Mouse (Mus musculus) heart, adult 18-20 months (tissue): ENCODE results near the gene Cflar. TPM values are rescaled to one million over a fixed set of nuclear protein-coding genes. Genes with fewer than 3 reads are reported as not detected.
"Not testable (repeated sequence)": the region's sequence is repeated elsewhere in the genome, so short reads cannot be mapped to it uniquely, and the experiment has no call there.

Experiments used
- DNase-seq, 2 experiments: peaks; one replicate each; pipeline ENCODE4 v3.0.0; 2021 to 2022; ENCODE audit warnings: mixed read lengths in 1 of 2
- total RNA-seq, 2 experiments: library from RNA; stranded (reverse); gene quantifications; 2 replicates each; pipeline ENCODE4 v1.2.3; 2021

The Cflar gene
- total RNA-seq, 2 experiments from 2014 or later = 65.2 to 75.0 TPM

- no peak for DNase-seq
Observed at GRCm38 (mm10) chr1:58775361-58775760, 64.1 kb downstream of the Cflar start.

DNA sequence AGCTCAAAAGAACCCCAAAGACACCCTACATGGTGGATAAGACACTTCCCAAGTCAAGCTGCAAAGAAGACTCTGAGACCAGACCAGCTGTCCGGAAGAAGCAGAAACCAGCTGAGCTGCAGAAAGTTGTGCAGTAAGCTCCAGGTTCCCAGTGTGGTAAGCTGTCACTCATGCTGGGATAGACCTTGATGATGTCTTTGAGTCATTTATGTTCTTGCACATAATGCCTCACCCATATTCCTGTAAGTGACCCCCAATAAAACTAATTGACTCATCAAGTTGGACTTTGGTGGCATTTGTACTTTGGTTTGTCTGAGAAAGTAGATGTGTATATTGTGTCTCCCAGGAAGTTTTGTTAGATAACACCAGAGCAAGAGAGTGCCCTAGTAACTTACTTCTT, 66.3 kb downstream of the Cflar start:
- DNase-seq = no peak

DNA sequence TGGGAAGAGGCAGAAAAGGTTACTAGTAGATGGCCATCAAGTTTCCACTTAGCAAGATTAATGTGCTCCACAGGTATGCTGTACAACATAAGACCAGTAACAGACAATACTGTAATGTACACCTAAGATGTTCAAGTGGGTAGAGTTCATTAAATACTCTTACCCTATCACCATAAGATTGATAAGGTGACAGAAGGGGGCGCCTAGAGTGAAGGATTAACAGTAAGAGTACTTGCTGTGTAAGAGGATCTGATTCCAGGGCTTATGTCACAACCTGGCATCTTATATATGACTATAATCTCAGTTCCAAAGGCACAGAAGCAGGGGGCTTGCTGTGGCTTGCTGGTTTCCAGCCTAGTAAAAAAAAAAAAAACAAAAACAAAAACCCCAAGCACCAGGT, 66.9 kb downstream of the Cflar start:
- no peak for DNase-seq

GRCm38 (mm10) chr1:58786276-58786675, 75.0 kb downstream of the Cflar start:
- DNase-seq = no peak

DNA sequence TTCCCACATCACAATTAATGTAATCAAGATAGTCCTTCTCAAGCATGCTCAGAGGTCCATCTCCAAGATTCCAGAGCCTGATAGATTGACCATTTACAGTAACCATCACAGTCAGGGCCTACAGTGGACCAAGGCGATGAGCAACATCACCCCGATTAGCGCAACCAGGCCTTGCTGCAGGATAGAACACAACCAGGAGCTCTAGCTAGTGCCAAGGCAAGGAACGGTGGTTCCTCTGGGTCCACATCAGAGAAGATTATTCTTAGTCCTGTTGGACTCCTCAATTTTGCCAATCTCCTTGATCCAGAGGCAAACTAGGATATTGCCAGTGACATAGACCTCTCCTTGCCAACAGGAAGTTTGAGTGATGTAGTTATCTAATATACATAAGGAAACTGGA, 77.1 kb downstream of the Cflar start:
- no peak for DNase-seq

DNA sequence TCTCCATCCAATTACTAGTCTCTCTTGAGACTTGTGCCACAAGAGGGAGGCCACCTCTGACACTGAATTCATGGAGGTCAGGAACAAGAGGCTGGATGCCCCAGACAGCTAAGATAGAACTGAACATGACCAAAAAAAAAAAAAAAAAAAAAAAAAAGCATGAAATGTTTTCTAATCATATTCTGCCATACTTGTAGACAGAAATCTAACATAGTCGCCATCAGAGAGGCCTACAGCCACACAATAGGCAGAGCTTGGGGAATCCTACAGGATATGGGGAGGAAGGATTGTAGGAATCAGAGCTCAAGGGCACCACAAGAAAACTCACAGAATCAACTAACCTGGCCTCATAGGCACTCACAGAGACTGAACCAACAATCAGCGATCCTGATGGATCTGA, 83.4 kb downstream of the Cflar start:
- no peak for DNase-seq

DNA sequence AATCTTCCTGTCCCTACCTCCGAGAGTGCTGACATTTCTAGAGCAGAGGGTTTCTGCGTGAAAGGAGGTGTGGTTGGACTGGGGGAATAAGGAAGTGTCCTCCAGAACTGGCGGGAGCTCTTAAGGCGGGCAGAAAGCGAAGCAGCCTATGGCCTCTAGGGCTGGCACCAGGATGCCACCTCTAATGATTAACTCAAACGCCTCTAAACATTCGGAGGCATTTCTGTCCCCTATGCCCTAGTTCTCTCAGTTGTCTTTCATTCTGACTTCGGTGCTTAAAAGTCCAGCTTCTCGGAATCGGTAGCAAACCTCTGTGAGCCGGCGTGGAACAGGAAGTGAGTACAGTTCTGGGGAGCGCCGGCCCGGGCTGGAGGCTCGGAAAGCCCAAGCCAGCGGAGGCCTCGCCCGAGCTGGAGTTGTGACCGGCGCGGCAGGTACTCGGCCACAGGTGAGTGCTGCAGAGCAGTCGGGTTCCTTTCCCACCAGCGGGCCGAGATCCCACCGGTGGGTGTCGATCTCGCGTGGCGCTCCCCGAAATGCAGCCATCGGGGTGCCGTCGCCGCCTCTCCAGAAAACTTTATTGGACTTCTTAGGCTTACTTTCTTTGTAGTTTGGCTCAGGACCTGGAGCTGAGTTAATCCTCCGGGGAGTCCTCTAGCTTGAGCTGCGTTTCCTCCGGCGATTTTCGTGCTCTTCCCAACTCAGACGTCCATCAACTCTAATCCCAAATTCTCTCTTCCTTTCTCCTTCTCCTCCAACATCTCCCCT, 84.2 kb downstream of the Cflar start, which contains the start of gene Casp8:
TSS of gene Casp8 (plus strand) at position 84 of the 768 bp plus-strand sequence.
- peak; percentile 70 to 74 for DNase-seq

DNA sequence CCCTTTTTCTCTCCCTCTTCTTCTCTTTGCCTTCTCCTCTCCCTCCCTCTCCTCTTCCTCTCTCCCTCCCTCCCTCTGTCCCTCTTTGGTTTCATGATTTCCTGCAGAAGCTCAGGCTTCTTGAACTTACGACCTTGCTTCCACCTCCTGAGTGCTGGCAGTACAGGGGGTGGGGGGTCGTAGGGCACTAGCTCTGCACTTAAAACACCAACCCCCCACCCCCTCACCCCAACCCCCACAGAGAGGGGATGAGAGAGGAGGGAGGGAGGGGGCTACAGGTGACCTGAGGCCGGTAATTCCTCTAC, 84.7 kb downstream of the Cflar start:
- no peak for DNase-seq

DNA sequence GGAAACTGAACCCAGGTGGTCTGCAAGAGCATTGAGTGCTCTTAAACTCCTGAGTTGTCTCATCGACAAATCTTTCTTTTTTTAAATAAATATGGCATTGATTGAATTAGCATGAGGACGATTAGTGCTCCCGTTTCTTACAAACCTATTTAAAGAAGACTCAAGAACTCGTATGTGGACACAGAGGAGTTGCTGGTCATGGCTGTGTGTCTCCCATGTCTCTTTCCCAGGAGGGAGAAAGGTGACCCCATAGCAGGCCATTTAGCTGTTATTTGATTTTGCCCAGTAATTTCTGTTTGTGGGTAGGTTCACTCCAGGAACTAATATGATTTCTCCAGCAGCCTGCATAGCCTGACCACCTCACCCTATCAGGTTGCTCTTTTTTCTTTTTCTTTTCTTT, 85.5 kb downstream of the Cflar start:
- no peak for DNase-seq

- DNase-seq = peak in 1 of 2 experiments; percentile 29
Observed at GRCm38 (mm10) chr1:58797370-58797769, 86.1 kb downstream of the Cflar start.

DNA sequence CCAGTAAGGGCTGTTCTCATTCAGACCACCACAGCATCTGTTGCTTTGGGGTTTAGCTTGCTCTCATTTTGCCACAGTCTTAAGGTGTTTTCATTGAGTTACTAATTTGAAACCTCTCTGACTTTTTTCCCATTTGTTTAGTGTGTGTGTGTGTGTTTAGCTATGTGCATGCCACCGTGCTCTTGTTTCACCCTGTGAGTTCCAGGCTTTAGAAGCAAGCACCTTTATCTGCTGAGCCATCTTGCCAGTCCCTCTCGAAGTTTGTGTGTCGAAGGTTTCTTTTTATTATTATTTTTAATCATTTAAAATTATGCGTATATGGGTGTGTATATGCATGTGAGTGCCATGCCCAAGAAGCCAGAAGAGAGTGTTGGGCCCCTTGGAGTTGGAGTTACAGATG, 87.6 kb downstream of the Cflar start:
- no peak for DNase-seq

DNA sequence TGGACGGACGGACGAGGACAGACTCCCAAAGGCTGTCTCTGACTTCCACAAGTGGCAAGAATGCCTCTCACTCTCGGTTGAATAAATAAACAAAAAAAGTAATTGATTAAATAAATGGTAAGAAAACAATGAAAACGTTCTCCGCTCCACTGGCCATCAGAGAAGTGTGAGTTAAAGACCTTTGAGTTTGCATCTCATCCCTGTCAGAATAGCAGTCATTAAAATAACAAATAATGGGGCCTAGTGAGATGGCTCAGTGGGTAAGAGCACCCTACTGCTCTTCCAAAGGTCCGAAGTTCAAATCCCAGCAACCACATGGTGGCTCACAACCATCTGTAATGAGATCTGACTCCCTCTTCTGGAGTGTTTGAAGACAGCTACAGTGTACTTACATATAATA, 89.3 kb downstream of the Cflar start:
- DNase-seq = not testable (repeated sequence)

- no peak for DNase-seq
Observed at GRCm38 (mm10) chr1:58801558-58802285, 90.4 kb downstream of the Cflar start.

DNA sequence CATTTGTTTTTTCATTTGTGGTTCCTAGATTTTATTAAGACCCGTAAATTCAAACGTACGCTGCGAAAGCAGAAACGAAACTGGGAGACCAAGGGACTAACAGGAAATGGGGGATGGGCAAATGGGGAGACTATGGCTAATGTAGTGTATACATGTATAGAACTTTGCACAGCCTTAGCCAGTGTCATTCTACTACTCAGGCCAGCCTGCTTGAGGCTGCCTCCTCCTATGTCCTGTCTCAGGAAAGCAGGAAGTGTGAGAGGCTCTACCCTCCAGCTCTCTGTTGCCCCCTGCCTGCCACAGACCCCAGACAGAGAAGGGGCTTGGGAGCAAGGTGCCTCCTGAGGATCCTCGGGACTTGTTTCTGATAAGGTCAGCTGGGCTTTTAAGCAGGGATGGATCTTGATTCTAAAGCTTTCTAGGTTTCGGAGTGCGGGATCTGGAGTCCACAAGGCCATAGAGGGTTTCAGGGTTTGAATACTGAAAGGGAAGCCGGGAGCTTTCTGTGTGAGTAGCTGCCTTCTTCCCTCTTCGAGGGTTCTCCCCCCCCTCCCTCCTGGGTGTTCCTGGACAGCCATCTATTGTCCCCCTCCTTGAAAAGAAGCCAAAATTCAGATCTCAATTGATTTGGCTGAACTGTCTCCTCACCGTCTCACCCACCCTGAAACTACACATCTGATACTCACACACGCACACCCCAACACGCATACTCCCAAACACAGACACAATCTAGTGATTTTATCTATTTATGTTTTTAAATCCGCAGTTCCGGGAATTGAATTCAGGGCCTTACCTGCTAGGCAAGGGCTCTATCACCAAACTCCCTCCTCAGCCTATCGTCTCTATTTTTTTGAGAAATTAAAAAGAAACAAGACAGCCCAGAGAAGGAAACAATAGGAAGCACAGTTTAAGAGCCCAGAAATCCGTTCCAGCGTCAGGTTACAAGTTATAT, 91.3 kb downstream of the Cflar start:
- peak; percentile 81 to 85 for DNase-seq

DNA sequence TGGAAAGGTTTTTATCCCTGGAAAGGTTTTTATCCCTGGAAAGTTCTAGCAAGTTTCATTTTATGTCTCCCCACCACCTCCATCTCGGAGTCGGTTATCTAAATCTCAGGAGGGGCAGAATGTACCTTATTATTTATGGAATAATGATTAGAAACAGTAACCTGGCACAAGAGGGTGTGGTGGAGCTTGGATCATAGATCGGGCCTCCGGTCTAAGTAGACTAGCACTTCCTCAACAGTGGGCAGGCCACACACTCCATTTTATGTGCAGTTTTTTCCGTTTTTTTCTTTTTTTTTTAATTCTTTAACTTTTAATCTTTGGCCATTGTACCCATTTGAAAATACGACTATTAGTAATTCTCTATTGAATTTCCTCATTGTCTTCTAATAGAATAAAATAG, 92.2 kb downstream of the Cflar start:
- no peak for DNase-seq

DNA sequence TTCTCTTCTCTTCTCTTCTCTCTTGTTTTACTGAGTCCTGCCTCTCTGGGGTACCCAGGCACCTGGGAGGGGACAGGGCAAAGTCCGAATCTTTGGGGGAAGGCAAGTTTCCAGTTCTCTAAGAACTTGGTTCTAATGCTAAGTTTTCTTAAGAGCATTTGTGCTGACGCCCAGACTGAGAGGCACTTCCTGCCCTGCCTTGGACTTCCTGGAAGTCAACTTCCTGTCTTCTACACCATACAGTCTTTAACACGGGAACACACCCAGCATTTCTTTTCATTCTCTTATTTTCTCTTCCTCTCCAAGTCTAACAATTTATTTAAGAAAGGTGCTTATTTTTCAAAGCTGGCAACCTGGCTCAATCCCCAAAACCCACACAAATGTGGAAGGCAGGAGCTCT, 95.3 kb downstream of the Cflar start:
- peak in 1 of 2 experiments; percentile 29 for DNase-seq

Other genes starting within 250 kb of the Cflar start
- gene Orc2, start 206.4 kb upstream of the Cflar start, total RNA-seq = 10 to 100 TPM; 10.7 to 11.6 TPM
- gene Fam126b, start 125.2 kb upstream of the Cflar start, total RNA-seq = 10 to 100 TPM; 13.8 to 14.1 TPM
- 100 to 1,000 TPM; 339 to 354 TPM for gene Ndufb3, start 125.1 kb upstream of the Cflar start, total RNA-seq
- not detected for gene Als2cr12, start 15.5 kb upstream of the Cflar start, total RNA-seq
- gene Casp8, start 83.9 kb downstream of the Cflar start, total RNA-seq = 1 to 10 TPM; 6.4 to 8.0 TPM